Mouse (Mus musculus) urinary bladder, adult 18-20 months (tissue): ENCODE data around the gene Bag6.

Experiments used
- DNase-seq, 2 experiments: peaks; one replicate each; pipeline ENCODE4 v3.0.0; 2022; ENCODE audit warnings: low spot score in 2 of 2, mixed read lengths in 2 of 2

Gene Bag6

DNA sequence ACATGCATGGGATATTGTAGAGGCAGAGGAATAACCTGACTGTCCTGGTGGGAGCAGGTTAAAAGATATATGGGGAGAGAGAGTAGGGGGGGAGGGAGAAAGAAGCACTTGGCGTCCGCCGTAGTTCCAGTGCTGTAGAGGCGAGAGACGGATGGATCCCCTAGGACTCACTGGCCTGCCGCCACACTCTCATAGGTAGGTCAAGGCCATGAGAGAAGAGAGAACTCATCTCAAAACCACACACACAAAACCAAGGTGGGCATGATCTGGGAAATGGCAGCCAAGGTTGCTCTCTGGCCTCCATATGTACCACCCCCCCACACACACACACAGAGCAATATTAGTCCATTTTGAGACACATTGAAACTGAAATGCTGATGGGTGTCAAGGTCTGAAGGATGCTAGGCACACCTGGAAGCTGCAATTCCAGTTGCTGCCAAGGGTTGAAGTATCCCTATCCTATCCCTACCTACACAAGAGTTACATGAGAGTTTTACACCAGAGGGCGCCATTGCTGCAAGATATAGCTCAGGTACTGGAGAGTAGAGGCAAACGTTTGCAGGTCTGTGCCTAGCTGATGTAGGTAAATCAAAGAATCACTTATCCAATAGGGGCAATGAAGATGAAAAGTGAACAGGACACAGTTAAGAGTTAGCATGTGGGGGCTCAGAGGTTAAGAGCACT, 31.5 kb downstream of the Bag6 start:
- DNase-seq = peak in 1 of 2 experiments; percentile 40

DNA sequence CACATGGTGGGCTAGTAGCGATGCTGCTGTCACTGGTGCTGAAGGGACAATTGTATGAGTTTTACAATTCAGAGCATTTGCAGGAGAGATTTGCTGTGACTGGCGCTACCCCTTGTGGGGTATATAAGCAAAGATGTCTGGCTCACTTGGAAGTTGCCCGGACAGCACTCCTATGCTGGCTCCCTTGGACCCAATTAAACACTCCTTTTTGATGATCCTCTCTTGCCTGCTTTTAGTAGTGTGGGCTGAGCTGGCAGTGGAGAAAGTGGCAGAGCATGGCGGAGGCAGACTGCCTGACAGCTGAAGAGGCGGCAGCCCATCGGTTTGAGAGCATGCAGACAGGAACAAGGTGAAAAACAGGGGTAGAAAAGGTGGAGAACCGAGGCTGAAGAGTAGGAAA, 32.8 kb downstream of the Bag6 start:
- DNase-seq = no peak

DNA sequence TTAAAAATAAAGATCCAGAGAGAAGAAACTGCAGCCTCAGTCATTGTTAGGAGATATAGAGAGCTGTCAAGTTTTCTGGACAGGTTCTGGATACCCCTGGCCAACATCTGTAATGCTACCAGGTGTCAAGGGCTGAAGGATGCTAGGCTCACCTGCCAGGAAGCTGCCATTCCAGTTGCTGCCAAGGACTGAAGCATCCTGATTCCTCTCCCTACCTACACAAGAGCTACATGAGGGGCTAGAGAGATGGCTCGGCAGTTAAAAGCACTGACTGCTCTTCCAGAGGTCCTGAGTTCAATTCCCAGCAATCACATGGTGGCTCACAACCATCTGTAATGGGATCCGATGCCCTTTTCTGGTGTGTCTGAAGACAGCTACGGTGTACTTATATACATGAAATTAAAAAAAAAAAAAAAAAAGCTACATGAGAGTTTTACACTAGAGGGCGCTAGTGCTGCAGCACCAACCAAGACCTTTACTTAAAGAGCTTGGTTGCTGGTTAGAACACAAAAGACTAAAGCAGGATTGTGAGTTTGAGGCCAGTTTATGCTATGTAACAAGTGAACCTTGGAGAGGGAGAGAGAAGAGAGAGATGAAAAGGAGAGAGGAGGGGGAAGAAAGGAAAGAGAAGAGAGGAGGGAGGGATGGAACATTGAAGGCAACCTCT, 33.7 kb downstream of the Bag6 start:
- DNase-seq = no peak

DNA sequence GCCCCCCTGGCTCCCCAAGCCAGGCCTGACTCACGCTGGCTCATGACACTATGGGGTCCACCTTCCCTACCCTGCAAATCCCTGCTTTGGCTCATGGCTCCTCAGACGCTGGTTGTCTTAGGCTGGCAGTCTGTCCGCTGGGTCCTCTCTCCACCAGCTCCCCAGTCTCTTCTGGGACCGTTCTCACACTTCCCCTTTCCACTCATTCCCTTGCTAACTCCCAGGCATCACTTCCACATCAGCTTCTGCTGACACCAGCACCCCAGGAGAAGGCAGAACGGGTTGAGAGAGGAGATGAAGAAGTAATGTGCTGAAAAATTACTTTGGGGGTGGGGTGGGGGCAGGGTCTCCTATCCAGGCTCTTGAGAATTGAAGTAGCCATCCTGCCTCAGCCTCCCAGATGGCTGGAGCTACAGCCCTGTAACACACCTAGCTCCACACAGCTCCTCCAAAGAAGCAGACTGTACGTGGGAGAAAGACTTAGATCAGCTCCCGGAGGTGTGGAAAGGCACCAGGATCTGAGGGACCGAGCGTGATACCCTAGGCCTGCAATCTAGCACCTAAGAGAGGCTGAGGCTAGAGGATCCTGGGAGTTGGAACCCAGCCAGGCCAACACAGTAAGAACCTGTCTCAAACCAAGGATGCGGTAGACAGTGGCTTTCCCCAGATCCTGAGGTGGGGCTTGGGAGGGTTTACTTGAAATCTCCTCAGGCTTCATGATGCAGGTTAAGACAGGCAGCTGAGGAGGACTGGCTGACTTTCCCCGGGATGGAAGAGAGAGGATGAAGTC, 37.7 kb downstream of the Bag6 start:
- DNase-seq = no peak

DNA sequence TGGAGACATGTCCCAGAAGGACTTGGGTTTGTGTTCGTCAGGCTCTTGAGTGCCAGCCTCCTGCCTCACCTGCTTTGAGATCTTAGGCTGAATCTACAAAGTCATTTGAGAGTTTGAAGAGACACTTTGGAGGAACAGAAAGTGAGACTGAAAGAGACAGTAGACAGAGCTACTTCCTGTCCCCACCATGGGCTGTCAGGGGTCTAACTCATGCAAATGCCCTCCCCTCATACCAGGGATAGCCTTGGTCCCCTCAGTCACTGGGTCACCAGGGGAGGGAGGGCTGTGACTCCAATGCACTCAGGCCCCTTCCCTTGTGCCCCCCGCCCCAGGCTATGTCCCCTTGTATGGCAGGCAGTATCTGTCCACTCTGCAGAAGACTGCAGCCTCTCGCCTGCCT, 38.4 kb downstream of the Bag6 start:
- DNase-seq = no peak

DNA sequence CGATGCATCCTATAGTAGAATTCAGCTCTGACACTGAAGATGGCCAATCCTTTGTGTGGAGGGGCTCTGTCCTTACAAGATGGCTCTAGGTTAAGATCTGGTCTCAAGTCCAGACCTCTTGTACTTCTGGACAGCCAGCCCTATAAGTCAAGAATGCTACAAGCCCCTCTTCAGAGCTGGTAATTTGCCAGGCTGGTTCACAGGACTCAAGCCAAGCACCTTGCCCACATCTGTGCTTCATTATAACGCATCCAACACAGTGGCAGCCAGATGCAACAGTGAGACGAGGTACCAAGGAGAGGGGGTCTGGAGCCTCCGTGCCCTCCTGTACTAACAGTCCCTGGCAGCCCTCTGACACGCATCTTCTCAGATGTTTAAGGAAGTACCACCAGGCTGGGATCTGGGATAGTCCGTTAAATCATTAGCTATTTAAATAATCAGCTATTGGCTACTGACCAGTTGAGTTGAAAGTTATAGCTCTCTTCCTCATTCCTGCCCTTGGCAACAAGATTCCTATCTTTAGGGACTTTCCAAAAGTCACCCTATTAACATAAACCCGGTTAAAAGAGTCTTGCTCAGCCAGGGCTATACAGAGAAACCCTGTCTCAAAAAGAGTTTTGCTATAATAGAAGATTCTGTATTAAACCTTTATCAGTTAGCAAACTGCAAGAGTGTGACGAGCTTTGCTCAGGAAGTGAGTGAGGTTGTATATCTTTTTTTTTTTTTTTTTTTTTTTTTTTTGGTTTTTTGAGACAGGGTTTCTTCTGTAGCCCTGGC, 39.4 kb downstream of the Bag6 start:
- DNase-seq = no peak

DNA sequence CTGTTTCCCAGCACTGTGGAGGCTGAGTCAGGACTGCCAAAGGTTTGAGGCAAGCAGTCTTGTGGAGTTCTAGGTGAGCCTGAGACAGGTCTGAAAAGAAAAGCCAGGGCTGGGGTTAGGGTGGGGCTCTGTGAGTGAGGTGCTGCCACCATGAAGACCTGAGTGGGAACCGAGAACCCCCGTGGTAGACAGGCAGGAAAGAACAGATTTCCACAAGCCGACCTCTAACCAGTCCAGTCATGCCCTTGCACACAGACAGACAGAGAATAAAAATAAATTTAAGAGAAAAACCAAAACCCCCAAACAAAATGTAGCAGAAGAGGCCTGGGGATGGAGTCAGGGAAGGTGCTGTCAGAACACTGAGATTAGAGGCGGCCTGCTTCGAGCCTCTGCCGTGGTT, 40.4 kb downstream of the Bag6 start:
- no peak for DNase-seq

DNA sequence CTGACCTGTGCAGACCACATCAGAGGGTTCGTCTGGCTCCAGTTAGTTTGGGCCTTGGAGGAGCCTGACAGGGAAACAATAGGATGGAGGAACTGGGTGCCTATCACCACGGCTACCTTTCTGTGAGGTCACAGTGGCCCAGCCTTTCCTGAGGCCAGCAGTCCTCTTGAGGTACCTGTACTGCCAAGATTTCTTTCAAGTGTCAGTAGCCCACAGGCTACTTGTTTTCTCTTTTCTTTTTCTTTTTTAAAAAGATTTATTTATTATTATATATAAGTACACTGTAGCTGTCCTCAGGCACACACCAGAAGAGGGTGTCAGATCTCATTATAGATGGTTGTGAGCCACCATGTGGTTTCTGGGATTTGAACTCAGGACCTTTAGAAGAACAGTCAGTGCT, 41.0 kb downstream of the Bag6 start, which contains the start of gene Aif1:
TSS of gene Aif1 (minus strand) at position 101 of the 400 bp plus-strand sequence.
- DNase-seq = no peak

DNA sequence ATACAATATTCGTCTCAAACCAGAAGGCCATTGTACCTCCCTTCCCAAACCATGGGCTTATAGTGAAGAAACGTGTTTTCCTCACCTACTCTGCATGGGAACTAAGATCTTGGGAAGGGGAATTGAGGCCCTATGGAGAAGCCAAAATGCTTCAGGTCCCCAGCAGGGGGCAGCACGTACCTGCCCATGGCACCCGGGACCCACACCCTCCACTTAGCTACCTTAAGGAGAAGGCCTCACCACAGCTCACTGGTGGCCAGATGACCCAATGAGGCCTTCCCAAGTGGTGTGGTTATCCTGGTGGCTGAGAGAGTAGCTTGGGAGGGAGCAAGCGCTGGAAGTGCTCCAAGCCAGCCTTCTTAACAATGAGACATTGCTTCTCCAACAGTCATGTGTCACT, 43.5 kb downstream of the Bag6 start:
- peak in 1 of 2 experiments; percentile 59 for DNase-seq

DNA sequence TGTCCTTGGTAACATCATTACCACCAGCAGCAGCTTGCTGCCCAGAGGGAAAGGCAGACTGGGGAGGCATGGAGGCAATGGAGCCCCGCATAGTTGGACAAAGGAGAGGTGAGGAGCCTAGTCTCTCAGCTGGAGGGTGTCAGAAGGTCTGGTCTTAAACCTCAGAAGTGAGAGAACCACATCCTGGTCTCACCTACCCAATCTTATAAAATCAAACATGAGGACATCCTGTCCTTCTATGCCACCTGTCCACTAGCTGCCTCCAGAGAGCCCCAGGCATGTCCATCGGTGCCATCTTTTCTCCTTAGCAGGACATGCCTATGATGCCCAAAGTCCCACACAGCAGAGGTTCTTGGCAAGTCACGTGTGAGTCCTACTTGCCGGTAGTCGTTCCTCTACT, 45.1 kb downstream of the Bag6 start:
- no peak for DNase-seq

DNA sequence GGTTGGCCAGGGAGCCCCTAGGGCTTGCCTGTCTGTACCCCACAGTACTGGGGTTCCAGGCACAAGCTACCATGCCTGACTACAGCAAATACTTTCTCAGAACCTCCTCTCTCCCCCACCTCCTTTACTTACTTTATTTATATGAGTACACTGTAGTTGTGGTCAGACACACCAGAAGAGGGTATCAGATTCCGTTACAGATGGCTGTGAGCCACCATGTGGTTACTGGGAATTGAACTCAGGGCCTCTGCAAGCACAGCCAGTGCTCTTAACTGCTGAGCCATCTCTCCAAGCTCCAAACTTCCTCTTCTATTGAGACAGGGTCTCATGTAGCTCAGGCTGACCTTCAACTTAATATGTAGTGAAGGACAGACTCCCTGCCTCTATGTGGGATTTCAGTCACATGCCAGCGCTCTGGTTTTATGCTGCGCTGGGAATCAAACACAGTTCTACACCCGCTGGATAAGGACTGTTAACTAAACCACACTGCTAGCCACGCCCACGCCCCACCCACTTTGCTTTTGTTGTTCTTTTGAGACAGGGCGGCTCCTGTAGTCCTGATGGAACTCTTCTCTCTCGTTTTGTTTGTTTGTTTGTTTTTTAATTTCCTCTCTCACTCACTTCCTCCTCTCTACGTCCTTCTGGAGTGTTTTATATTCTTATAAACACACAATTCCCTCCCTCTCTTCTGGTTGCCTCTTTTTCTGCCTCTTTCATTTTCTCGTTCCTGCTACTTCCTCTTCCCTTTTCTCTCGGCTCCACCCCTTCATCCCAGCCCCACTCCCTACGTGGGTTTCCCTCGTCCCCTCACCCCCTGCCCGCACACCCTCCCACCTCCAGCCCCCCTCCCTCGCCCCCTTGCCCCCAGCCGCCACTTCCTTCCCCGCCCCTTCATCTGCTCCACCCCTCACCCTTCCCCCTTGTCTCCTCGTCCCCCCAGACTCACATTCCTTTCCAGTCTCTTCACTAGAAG, 50.9 kb downstream of the Bag6 start:
- peak in 1 of 2 experiments; percentile 64 for DNase-seq

DNA sequence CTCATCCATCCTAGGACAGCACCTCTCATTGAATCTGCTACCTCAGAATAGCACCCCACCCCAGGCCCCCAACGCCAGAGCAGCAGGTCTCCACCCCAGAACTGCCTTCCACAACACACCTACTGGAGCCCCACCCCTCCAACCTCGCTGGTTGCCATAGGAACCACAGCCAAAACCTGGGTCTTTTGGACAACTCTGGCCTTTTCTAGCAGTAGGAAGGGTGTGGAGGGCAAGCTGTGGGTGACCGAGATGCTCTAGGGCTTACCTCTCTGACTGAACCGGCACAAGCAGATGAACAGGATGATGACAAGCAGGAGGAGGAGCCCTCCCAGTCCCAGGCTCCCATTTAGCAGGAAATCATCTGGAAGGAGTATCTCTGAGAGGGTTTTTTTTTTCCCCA, 51.7 kb downstream of the Bag6 start:
- no peak for DNase-seq

DNA sequence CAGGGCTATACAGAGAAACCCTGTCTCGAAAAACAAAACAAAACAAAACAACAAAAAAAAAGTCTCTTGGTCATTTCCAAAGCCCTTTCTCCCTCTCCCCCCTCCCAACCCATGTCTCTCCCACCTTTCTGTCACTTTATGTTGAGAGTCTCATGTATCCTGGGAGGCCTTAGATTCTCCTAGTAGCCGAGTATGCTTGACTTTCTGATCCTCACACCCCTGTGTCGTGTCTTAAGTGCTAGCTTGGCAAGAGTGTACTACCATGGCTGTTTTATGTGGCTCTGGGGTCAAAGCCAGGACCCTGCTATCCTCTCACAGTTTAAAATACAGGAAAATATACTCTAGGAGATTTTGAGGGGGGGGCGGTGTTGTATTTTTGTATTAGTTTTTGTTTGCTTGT, 52.4 kb downstream of the Bag6 start:
- DNase-seq = no peak

DNA sequence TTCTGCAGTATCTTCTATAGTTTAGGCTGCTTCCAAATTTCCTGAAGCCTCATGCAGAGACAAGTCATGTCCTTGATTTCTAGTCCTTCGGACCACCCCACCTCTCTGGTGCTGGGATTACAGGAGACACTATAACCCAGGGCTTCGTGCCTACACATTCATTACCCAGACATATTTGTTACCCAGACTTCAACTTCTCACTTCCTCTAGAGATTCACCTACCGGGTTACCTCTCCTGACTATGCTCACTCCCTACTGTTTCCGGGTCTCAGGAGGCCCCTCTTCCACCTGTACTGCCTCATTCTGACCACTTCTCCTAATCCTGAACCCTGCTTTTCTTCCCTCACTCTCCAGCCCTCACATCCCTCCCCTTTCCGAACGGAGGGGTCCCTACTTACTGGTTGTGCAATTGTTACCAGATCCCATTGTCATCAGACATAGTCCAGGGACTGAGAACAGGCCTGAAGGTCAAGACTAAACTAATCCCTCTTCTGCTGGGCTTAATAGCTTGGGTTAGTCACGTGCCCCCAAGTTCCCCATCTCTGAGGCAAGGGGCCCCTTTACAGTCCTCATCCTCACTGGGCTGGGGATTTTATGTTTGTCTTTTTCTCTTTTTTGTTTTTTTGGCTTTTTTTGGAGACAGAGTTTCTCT, 53.1 kb downstream of the Bag6 start, which contains the start of gene Lst1:
TSS of gene Lst1 (minus strand) at position 481 of the 652 bp plus-strand sequence.
- DNase-seq = no peak

DNA sequence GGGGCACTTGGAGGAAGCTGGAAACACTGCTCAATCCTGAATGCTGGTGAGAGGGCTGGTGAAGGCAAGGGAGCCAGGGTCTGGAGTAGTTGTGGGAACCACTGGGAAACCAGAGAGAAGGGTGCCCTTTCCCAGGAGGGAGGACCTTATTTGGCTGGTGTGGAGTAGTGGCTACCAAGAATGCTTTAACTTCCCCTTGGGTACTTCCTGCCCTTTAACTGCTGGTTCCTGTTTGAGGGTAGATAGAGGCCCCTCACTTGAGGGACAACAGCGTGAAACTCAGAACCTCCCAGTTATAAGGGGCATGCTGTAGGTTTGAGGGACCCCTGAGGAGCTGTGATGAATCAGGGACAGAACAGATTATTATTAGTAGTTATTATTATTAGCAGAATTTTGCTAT, 54.2 kb downstream of the Bag6 start:
- no peak for DNase-seq

DNA sequence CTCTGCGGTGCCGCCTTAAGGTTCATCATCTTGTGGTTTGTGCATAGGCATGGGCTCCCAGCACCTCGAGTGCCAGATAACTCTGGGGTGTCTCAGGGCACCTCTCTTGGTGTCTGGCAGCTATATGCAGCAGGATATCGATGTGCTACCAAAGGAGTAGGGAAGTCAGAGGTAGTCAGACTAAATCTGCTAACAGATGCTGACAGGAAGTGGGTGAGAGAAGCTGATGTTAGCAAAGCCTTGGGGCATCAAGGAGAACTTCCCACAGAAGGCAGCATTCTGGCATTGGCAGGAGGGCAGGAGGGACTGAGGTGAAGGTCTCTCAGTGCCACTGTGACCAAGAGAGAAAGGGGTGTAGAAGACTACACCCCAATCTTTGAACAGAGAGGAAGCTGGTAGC, 55.1 kb downstream of the Bag6 start:
- no peak for DNase-seq

DNA sequence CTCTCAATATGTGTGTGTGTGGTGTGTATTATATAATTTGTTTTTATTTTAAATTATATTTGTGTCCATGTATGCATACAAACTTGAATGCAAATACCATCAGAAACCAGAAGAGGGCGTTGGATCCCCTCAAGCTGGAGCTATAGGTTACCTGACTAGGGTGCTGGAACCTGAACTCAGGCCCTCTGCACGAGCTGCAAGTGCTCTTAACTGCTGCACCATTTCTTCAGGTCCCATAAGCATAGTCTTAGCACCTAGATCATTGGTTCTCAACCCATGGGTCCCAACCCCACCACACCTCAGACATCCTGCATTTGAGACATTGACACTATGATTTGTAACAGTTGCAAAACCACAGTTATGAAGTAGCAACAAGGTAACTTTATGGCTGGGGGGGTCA, 56.7 kb downstream of the Bag6 start:
- DNase-seq = no peak

DNA sequence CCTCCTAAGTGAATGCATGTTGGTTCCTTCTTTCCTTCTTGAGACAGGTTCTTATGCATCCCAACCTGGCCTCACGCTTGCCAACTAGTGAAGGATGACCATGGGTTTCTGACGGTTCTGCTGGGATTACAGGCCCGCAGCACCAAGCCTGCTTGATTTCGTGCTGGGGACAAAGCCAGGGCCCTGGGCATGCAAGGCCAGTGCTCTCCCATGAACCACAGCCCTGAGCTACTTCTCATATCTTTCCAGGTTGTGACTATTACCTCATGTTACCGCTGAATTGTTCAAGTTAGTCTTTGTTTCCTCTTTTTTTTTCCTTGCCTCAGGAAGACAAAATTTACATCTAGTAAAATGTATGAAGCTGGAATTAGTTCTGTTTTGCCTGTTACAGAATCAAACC, 57.9 kb downstream of the Bag6 start:
- no peak for DNase-seq

DNA sequence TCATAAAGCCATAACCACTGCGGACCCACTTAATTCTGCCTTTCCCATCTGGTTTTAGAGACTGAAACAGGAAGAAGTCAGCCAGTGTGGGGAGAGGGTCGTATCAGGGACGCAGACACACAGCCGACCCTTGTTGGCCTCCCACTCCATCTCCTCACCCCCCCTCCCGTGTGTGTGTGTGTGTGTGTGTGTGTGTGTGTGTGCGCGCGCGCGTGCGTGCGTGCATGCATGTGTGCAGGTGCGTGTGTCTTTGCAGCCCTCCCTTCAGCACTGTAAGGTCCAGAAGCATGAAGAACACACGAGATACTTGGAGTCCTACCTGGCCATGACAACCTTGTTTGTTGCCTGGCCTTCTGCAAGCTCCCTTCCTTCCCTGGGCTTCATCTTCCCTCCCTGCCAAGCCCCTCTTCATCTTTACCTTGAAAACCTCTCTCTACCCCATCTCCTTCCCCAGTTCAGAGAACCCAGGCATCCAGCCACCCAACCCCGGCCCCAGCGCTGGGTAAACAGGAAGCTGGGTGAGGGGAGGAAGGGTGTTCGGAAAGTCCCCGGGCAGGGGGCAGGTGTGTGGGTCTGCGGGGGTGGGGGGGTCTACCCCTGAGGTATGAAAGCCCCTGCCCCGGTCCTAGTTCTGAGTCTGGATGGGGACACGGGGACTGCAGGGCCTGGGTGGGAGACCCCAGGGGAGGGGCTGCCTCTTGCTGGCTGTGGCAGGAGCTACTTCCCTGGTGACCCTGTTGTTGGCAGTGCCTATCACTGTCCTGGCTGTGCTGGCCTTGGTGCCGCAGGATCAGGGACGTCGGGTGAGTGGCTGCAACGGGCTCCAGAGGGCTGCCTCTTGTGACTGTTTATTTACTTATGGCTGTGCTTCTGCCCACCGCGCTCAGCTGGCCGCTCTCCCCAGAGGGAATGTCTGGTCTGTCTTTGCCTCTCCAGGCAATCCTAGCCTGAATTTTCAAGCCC, 59.2 kb downstream of the Bag6 start, which contains the start of gene Ltb:
TSS of gene Ltb (plus strand) at position 559 of the 963 bp plus-strand sequence.
- DNase-seq = no peak
